Mouse (Mus musculus) limb, embryonic 14.5 days (tissue): ENCODE results near the gene Slc39a8. TPM values are rescaled to one million over a fixed set of nuclear protein-coding genes. Genes with fewer than 3 reads are reported as not detected.

Experiments
- ATAC-seq: fragments of 200-750 bp; cut with Nextera tagmentation; 2 replicates; pipeline ENCODE4 v1.8.0; 2017; ENCODE audit warnings: low read depth, moderate number of reproducible peaks, moderate TSS enrichment; ENCODE audit not compliant: low FRiP score
- DNase-seq: peaks from one replicate; pipeline ENCODE4 v3.0.0-alpha.2; 2015; ENCODE audit warnings: low spot score
- H3K27ac ChIP-seq: fragments of 300-500 bp; sonication (generic); replicated peaks from 2 replicates; pipeline ENCODE4 v1.5.1; 2014; ENCODE audit warnings: low read depth, mild to moderate bottlenecking, low read length, moderate library complexity, mixed read lengths
- H3K27me3 ChIP-seq: fragments of 300-500 bp; sonication (generic); 2 replicates; pipeline ENCODE4 v1.6.1; 2014; ENCODE audit warnings: low read length, mixed read lengths; ENCODE audit not compliant: control insufficient read depth, insufficient read depth
- H3K36me3 ChIP-seq: fragments of 300-500 bp; sonication (generic); 2 replicates; pipeline ENCODE4 v1.6.1; 2014; ENCODE audit warnings: mild to moderate bottlenecking, low read length, moderate library complexity, mixed read lengths; ENCODE audit not compliant: control insufficient read depth, insufficient read depth
- H3K4me1 ChIP-seq: fragments of 300-500 bp; sonication (generic); 2 replicates; pipeline ENCODE4 v1.6.1; 2014; ENCODE audit warnings: antibody characterized with exemption, low read length, mixed read lengths; ENCODE audit not compliant: control insufficient read depth, insufficient read depth
- H3K4me2 ChIP-seq: fragments of 300-500 bp; sonication (generic); replicated peaks from 2 replicates; pipeline ENCODE4 v1.6.1; 2014; ENCODE audit warnings: low read depth, mild to moderate bottlenecking, low read length, moderate library complexity; ENCODE audit not compliant: severe bottlenecking
- H3K4me3 ChIP-seq: fragments of 300-500 bp; sonication (generic); replicated peaks from 2 replicates; pipeline ENCODE4 v1.5.1; 2014; ENCODE audit warnings: low read length
- H3K9ac ChIP-seq: fragments of 300-500 bp; sonication (generic); 2 replicates; pipeline ENCODE4 v1.6.1; 2014; ENCODE audit warnings: mild to moderate bottlenecking, low read depth, low read length, moderate library complexity; ENCODE audit not compliant: severe bottlenecking
- H3K9me3 ChIP-seq: fragments of 300-500 bp; sonication (generic); 2 replicates; pipeline ENCODE4 v1.6.1; 2016; ENCODE audit warnings: low read length; ENCODE audit not compliant: control insufficient read depth
- POLR2A ChIP-seq: fragments of 200-500 bp; IDR thresholded peaks from 2 replicates; pipeline ENCODE4 v1.8.0; 2012; ENCODE audit warnings: inconsistent platforms, mild to moderate bottlenecking, moderate library complexity, borderline replicate concordance; ENCODE audit not compliant: insufficient read depth, insufficient read length; ENCODE audit errors: extremely low read depth
- WGBS: fragments of 180-500 bp; shearing (Covaris S2); extraction: QIAGEN DNeasy Blood & Tissue Kit; methylation state at CpG from one replicate; pipeline ENCODE4 v1.1.7; 2014; 5-methylcytosine and 5-hydroxymethylcytosine counted together
- polyA plus RNA-seq, 2 experiments: library from polyadenylated mRNA; depleted of rRNA in 1 of 2; stranded (reverse) in 1 of 2; unstranded in 1 of 2; fragments of >200 nt; fragmentation: Nextera tagmentation in 1 of 2; extraction: Ambion mirVana in 1 of 2; gene quantifications; 2 replicates each; pipeline versions ENCODE4 v1.2.1 to v1.2.3; 2012 to 2014

Gene Slc39a8
- polyA plus RNA-seq, 2 experiments, result 4.2 to 5.3 TPM

DNA sequence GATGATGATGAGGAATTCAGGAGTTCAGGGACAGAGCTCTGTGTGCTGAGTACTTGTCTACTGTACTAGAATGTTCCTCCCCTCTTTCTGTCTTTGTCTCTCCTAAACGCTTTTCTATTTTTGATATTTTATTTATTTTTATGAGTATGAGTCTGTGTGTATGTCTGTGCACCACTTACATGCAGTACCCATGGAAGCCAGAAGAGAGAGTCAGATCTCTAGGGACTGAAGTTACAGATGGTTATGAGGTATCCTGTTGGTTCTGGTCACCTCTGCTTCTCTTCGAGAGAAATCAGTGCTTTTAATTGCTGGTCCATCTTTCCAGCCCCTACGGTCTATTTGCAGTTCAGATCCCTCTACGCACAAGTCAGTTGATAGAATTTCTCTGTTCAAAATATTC lies 90.9 kb downstream of the Slc39a8 start:
- Histone ChIP-seq H3K4me1 (no peaks in the 10 kb centered on the region), H3K9ac (no peak overlapping the region), H3K36me3 (no peaks in the 10 kb centered on the region), H3K4me2 (no peak overlapping the region), H3K27me3 (no peaks in the 10 kb centered on the region), H3K9me3 (no peaks in the 10 kb centered on the region), H3K27ac (no peak overlapping the region), H3K4me3 (no peak overlapping the region)
- WGBS, result 88% methylated on average over 4 of the region's 4 CpGs
- DNase-seq (no peak), ATAC-seq (no peak)
- TF ChIP-seq POLR2A, result no peak

DNA sequence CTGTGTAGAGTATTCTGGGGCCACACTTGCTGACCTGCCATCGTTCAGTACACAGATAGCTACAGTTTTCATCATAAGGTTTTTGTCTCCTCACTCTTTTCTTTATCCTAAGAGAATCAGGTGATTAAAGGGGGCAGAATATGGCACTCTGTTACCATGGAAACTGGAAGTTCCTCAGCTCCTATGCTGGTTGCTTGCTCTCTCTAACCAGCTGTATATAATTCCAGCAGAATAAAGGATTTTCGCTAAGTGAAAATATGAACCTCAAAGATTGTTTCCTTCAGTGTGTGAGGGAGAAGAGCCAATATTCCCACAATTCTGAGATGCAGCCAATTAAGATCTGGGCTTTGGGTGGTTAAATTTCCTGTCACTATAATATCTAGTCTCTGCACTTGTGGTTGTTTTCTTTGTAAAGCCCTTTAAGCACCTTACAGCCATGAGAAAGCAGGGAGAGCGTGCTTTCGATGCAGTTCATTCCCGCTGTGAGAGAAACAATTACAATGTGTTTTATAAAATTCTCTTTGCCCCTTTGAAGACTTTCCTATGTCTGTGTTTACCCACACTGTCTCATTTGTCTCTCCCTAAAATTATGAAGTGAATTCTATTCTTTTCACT lies 93.6 kb downstream of the Slc39a8 start:
- WGBS, result 74% methylated on average over 5 of the region's 5 CpGs
- no peak overlapping the region for H3K27ac ChIP-seq
- H3K36me3 ChIP-seq, result no peaks in the 10 kb centered on the region

DNA sequence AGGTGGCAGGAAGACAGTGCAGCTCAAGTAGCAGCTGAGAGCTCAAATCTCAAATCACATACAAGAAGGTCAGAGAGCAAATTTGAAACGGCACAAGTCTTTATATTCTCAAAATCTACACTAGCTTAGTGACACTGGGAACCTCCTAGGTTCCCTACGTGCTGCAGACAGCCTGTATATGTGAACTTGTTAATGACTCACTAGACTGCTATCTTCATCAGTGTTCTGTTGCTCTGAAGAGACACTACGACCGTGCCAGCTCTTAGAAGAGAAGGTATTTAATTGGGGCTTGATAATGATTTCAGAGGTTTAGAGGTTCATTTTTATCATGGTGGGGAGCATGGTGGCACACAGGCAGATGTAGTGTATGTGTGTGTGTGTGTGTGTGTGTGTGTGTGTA lies 94.2 kb downstream of the Slc39a8 start:
- H3K27me3 ChIP-seq, result no peaks in the 10 kb centered on the region
- no peak overlapping the region for H3K4me3 ChIP-seq
- H3K9ac ChIP-seq, result no peak overlapping the region
- no peaks in the 10 kb centered on the region for H3K36me3 ChIP-seq
- ATAC-seq (no peak), DNase-seq (no peak)
- no peak for TF ChIP-seq POLR2A
- H3K4me1 ChIP-seq, result no peaks in the 10 kb centered on the region
- WGBS, result 71% methylated on average over 4 of the region's 4 CpGs
- H3K27ac ChIP-seq, result no peak overlapping the region
- no peak overlapping the region for H3K4me2 ChIP-seq
- H3K9me3 ChIP-seq, result no peaks in the 10 kb centered on the region

More for the DNA sequence above, 93.6 kb downstream of the Slc39a8 start:
- no peaks in the 10 kb centered on the region for H3K4me1 ChIP-seq
- H3K4me3 ChIP-seq, result no peak overlapping the region
- no peak overlapping the region for H3K4me2 ChIP-seq
- no peak for DNase-seq
- no peak for ATAC-seq
- no peaks in the 10 kb centered on the region for H3K27me3 ChIP-seq
- no peak for TF ChIP-seq POLR2A
- no peak overlapping the region for H3K9ac ChIP-seq
- no peaks in the 10 kb centered on the region for H3K9me3 ChIP-seq

DNA sequence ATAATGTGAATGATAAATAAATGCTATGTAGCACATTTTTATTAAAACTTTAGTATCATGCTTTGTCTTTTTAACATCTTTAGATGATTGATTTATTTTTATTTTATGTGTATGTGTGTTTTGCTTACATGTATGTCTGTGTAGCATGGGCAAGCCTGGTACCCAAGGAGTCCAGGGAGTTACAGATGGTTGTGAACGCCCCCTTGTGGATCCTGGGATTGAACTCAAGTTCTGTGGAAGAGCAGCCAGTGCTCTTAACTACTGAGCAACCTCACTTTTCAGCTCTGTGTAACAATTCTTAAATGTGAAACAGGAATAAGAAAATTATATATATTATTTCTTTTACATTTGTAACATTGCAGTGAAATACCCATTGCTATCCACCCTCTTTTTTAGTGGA lies 101.7 kb downstream of the Slc39a8 start:
- ATAC-seq (no peak), DNase-seq (no peak)
- Histone ChIP-seq H3K27me3 (no peaks in the 10 kb centered on the region), H3K36me3 (no peaks in the 10 kb centered on the region), H3K4me3 (no peak overlapping the region), H3K4me2 (no peak overlapping the region), H3K9ac (no peak overlapping the region), H3K9me3 (no peaks in the 10 kb centered on the region), H3K4me1 (no peaks in the 10 kb centered on the region), H3K27ac (no peak overlapping the region)
- no peak for TF ChIP-seq POLR2A
- WGBS, result 33% methylated on average over 1 of the region's 1 CpGs

DNA sequence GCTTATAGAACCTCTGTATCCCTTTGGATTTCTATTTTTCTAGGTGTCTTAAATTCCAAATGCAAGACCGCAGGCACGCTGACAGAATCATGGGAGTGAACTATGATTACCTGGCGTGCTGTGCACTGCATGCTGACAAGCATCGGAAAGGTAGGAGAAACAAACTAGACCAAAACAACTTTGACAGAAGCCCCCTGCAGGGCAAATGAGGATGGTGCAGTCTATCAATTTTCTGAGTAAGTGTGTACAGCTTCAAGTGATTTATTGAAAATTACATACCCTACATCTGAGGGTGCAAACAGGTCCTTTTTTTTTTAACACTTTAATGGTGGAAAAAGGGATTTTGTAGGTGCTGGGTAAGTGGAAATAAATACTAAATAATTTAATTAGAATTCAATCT lies 103.1 kb downstream of the Slc39a8 start:
- WGBS, result 83% methylated on average over 4 of the region's 4 CpGs
- no peak for DNase-seq
- no peak for ATAC-seq

DNA sequence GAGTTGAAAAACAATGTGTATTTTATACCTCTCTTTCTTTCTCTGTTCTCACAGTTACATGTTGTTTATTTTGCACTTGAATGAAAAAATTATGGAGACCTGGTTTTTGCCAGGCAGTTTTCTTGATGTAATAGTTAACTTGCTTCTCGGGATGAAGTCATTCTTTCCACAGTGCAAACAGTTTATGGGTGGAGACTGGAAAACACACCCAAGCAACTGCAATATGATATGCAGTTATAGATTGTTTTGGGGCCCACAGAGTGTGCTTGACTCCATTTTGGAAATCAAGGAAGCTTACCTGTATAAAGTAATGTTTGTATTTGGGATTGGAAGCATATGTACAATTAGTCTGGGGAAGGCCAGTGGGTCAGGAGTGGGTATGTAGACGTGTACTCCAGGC lies 112.4 kb downstream of the Slc39a8 start:
- H3K4me1 ChIP-seq, result no peaks in the 10 kb centered on the region
- H3K9ac ChIP-seq, result no peak overlapping the region
- H3K27ac ChIP-seq, result no peak overlapping the region
- DNase-seq (no peak), ATAC-seq (no peak)
- no peak overlapping the region for H3K4me2 ChIP-seq
- WGBS, result 44% methylated on average over 2 of the region's 2 CpGs
- H3K4me3 ChIP-seq, result no peak overlapping the region
- no peaks in the 10 kb centered on the region for H3K36me3 ChIP-seq
- no peak for TF ChIP-seq POLR2A
- no peaks in the 10 kb centered on the region for H3K9me3 ChIP-seq
- no peaks in the 10 kb centered on the region for H3K27me3 ChIP-seq

More for the DNA sequence above, 103.1 kb downstream of the Slc39a8 start:
- H3K4me3 ChIP-seq, result no peak overlapping the region
- H3K27ac ChIP-seq, result no peak overlapping the region
- no peaks in the 10 kb centered on the region for H3K4me1 ChIP-seq
- H3K9me3 ChIP-seq, result no peaks in the 10 kb centered on the region
- no peak overlapping the region for H3K4me2 ChIP-seq
- no peaks in the 10 kb centered on the region for H3K36me3 ChIP-seq
- no peak overlapping the region for H3K9ac ChIP-seq
- no peak for TF ChIP-seq POLR2A
- H3K27me3 ChIP-seq, result no peaks in the 10 kb centered on the region

Other genes starting within 250 kb of the Slc39a8 start
- gene Nfkb1, start 133.7 kb upstream of the Slc39a8 start, polyA plus RNA-seq (2012; rRNA removed), result 55.4 and 61.7 TPM in 2 replicates
- gene Nfkb1, start 133.7 kb upstream of the Slc39a8 start, polyA plus RNA-seq (2014; fragmentation: Nextera tagmentation; extraction: Ambion mirVana), result 26.9 and 32.7 TPM in 2 replicates